Mouse (Mus musculus) left cerebral cortex, postnatal 4 days (tissue): ENCODE measurements around the gene Mipep. TPM values are rescaled to one million over a fixed set of nuclear protein-coding genes. Genes with fewer than 3 reads are reported as not detected.
A peak's percentile ranks its signal among the peaks of the same experiment; 100 is the strongest.

Experiments used
- DNase-seq: peaks from one replicate; pipeline ENCODE4 v3.0.0-alpha.2; 2022
- intact Hi-C: fragments of 180-260 bp; cut with DNase I; formaldehyde crosslinking; loops from one replicate; pipeline ENCODE4 v1.15.1; 2025
- total RNA-seq, 2 experiments: library from RNA; stranded (reverse); gene quantifications; 2 replicates each; pipeline ENCODE4 v1.2.3; 2021

The Mipep gene
- total RNA-seq, 2 experiments from 2014 or later, result 23.3 to 25.3 TPM

GRCm38 (mm10) chr14:60856199-60856912 is 72.0 kb downstream of the Mipep start:
- intact Hi-C loops, result no loop called here
- no peak for DNase-seq

- intact Hi-C loops, result no loop called here
- no peak for DNase-seq
Measured at GRCm38 (mm10) chr14:60856913-60857300, 72.5 kb downstream of the Mipep start.

- no peak for DNase-seq
- intact Hi-C loops, result no loop called here
Measured at GRCm38 (mm10) chr14:60863396-60863795, 79.0 kb downstream of the Mipep start.

- intact Hi-C loops, result no loop called here
Measured at GRCm38 (mm10) chr14:60866399-60866798, 82.0 kb downstream of the Mipep start.

GRCm38 (mm10) chr14:60868325-60868724 is 84.0 kb downstream of the Mipep start:
- no peak for DNase-seq
- intact Hi-C loops, result no loop called here

More at GRCm38 (mm10) chr14:60866399-60866798, 82.0 kb downstream of the Mipep start:
- DNase-seq, result no peak

- intact Hi-C loops, result no loop called here
- no peak for DNase-seq
Measured at GRCm38 (mm10) chr14:60871831-60872230, 87.5 kb downstream of the Mipep start.

- intact Hi-C loops, result no loop called here
- DNase-seq, result no peak
Measured at GRCm38 (mm10) chr14:60882106-60882505, 97.7 kb downstream of the Mipep start.

GRCm38 (mm10) chr14:60882681-60883080 is 98.3 kb downstream of the Mipep start:
- no peak for DNase-seq
- intact Hi-C loops, result no loop called here

GRCm38 (mm10) chr14:60885361-60885950 is 101.1 kb downstream of the Mipep start:
- intact Hi-C loops, result no loop called here
- DNase-seq, result peak; percentile 34

- intact Hi-C loops, result no loop called here
- DNase-seq, result no peak
Measured at GRCm38 (mm10) chr14:60893882-60894281, 109.5 kb downstream of the Mipep start.

GRCm38 (mm10) chr14:60895172-60896000 is 111.0 kb downstream of the Mipep start:
- intact Hi-C loops, result no loop called here
- DNase-seq, result no peak

GRCm38 (mm10) chr14:60898086-60898667 is 113.8 kb downstream of the Mipep start:
- intact Hi-C loops, result no loop called here
- no peak for DNase-seq

GRCm38 (mm10) chr14:60904501-60904900 is 120.1 kb downstream of the Mipep start:
- no peak for DNase-seq
- intact Hi-C loops, result no loop called here

- intact Hi-C loops, result no loop called here
- no peak for DNase-seq
Measured at GRCm38 (mm10) chr14:60906421-60907374, 122.3 kb downstream of the Mipep start.

- intact Hi-C loops, result no loop called here
Measured at GRCm38 (mm10) chr14:60909351-60909750, 125.0 kb downstream of the Mipep start.

GRCm38 (mm10) chr14:60910506-60911444 is 126.4 kb downstream of the Mipep start:
- no peak for DNase-seq
- intact Hi-C loops, result no loop called here

More at GRCm38 (mm10) chr14:60909351-60909750, 125.0 kb downstream of the Mipep start:
- DNase-seq, result no peak

GRCm38 (mm10) chr14:60912981-60913468 is 128.7 kb downstream of the Mipep start:
- no peak for DNase-seq
- intact Hi-C loops, result no loop called here

GRCm38 (mm10) chr14:60916661-60917060 is 132.3 kb downstream of the Mipep start:
- intact Hi-C loops, result no loop called here
- DNase-seq, result no peak

GRCm38 (mm10) chr14:60926011-60926410 is 141.6 kb downstream of the Mipep start:
- intact Hi-C loops, result no loop called here

More at GRCm38 (mm10) chr14:60926011-60926410, 141.6 kb downstream of the Mipep start:
- no peak for DNase-seq
